Mouse (Mus musculus) spleen, postnatal 10 days (tissue): ENCODE measurements at regions not wholly inside any gene's neighbourhood (a gene's known extent, or its start where the extent isn't known, plus 50 kb on each side); places are given as distances from the start of the nearest gene placed in this dataset.

Experiments used
- DNase-seq, 2 experiments: peaks; one replicate each; pipeline ENCODE4 v3.0.0; 2021 to 2022; ENCODE audit warnings: low spot score in 2 of 2

GRCm38 (mm10) chr1:77256115-77256842, 258.6 kb downstream of the Epha4 start:
- no peak for DNase-seq

- no peak for DNase-seq
Observed at GRCm38 (mm10) chr1:77258730-77259310, 256.1 kb downstream of the Epha4 start.

DNA sequence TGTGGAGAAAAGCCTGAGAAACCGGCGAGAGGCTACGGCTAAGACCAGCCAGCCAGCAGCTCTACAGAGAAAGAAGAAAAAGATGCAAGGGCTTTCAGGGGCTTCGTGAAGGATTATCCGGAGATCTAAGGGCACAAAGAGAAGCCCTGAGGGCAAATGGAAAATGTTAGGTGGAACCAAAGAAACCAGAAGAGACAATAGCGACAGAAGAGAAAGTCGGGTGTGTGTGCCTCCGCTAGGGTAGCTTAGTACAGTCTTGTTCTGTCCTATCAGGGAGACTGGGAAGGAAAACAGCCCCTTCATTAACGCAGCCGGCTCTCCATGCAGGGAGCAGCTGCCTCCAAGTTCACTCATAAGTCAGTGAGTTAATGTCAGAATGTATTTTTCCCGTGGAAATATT, 255.1 kb downstream of the Epha4 start:
- no peak for DNase-seq

DNA sequence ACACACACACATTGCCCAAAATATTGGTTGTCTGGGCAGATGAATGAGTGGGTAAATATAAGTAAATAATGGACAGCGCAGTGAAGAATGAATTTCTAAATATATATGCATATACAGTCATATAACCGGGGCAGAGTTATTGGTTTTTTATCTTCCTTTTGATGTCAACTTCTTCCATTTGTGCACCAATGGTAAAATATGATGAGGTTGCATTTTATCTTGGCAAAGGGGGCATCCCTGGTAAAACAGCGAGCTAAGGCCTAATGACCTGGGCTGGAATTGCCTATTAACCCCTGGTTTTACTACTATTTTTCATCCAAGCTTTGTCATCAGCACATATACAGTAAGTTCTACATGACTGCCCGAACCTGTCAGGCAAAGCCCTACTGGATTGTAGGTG, 253.2 kb downstream of the Epha4 start:
- DNase-seq: no peak

GRCm38 (mm10) chr1:77265677-77266076, 249.2 kb downstream of the Epha4 start:
- DNase-seq: no peak

DNA sequence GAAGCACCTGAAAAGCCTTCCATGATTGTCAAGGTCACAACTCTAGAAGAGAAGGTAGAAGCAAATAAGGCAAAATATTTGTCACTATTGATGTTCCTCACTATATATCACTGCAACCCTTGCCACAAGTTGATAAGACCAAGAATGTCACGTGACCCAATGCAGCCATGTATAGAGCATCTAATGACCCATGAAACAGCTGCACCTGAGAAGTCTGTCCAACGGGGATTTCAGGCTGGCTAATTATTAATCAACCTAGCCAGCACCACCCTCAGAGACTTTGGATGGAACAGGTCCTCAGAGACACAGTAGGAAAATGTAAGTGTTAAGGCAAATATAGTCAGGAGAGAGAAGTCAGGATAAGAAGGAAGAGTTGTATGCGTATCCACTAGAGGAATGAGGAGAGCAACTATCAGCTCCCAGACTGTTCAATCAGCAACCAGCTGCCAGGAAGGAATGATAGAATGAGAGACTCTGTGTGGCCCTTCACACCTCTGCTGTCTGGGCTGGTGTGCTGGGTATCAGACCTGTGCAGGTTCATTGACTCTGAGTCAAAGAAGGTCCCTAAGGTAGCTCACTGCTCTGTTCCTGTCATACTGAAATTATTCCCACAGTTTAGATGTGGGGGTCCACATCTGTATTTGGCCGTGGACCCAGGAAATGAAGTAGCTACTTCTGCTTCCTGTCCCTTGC, 247.4 kb downstream of the Epha4 start:
- no peak for DNase-seq

DNA sequence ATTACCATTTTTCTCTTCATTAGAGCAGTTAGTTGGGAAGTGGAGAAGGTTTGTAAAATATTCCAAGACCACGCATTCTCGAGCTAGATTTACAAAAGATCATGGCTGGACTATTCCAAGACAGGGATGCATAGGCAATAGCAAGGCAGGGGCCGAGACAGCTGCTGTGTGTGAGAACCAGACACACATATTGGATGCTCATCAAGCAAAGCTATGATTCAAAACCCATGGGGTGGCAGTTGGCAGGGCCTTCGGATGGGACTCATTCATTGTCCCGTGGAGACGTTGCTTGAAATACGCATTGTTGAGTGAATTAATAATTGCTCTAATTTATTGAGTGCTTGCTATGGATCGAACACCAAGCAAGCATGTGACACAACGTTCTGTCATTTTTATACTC, 239.6 kb downstream of the Epha4 start:
- DNase-seq: no peak

GRCm38 (mm10) chr1:77279566-77279965, 235.3 kb downstream of the Epha4 start:
- no peak for DNase-seq

DNA sequence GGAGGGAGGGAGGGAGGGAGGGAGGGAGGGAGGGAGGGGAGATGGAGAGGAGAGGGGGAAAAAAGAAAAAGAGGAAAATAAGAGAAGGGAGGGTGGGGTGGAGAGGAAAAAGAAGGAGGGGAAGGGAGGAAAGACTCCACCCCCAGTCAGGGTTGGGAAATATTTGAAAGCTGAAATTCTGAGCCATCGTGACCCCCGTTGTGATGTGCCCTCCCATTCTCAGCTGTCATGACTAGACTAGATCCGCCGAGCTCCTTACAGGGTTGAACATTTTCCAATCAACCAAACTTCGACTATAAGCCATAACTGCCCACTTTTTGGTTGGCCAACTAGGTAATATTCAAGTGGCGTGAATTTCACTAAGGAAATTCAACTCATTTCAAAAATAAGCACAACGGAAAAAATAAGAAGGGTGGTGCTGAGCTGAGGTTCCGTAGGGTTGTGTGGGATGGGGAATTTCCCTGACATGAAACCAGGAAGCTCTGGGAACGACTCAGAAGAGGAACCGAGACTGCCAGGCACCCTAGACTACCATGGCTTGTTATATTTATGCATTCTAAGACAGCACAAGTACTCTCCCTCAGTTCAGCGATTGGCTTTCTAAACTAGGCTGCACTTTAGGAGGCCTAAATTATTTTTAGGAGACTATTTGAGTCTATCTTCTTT, 234.4 kb downstream of the Epha4 start:
- no peak for DNase-seq

DNA sequence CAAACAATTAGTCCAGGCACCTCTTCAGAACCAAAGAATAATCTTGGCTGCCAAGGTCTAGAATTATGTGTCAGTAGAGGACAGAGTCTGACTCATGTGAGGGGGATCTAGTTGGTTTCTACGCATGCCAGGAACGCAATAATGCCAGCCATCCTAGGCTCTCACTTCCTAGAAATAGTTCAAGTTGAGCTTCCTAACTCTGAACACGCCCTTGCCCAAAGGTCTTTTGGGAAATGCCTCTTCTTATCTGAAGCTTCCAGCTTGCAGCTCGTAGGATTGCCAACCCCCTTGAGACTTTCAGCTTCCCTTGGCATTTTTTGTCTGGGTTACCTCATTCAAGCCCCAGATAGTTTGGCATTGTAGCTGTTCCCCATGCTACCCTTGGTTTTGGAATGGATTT, 233.1 kb downstream of the Epha4 start:
- DNase-seq: peak in 1 of 2 experiments; percentile 25

DNA sequence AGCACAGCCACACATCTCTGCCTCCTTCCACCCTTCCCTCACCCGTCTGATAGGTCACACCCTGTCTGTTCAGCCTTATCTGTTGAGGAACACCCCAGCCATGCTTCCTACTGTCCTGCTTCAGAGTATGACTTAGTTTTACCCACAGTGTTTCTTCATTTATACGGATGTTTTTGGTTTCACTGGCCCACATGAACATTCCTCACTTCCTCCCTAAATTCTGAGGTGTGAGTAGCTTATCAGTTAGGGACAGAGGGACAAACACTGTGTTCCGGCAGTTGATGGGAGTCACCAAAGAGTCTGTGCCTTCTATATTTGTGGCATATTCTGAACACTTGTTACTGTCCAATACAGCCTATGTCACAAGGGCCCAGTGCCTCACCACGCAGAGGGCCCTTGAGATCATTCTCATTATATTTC, 216.2 kb downstream of the Epha4 start:
- DNase-seq: peak; percentile 34 to 61

- DNase-seq: no peak
Observed at GRCm38 (mm10) chr1:77300806-77301205, 214.1 kb downstream of the Epha4 start.

- DNase-seq: no peak
Observed at GRCm38 (mm10) chr1:77304770-77305169, 210.1 kb downstream of the Epha4 start.

DNA sequence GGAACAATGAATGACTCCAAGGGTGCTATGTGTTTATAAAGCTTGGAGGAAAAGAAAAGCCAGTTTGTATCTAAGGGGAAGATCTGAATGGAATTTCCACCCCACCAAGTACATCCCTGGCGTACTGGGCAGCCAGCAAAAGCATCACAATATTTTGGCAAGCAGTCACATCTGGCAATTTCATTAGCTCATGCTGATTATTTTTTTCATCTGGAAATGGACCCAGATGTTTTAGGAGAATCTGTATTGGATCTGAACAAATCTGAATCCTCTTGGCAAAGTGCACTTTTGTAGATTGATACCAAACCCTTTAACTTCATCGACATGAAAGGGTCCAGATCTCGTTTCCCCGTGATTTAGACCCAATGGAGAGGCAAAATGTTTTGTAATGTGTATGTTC, 207.1 kb downstream of the Epha4 start:
- DNase-seq: no peak

GRCm38 (mm10) chr1:77313119-77313518, 201.8 kb downstream of the Epha4 start:
- no peak for DNase-seq

DNA sequence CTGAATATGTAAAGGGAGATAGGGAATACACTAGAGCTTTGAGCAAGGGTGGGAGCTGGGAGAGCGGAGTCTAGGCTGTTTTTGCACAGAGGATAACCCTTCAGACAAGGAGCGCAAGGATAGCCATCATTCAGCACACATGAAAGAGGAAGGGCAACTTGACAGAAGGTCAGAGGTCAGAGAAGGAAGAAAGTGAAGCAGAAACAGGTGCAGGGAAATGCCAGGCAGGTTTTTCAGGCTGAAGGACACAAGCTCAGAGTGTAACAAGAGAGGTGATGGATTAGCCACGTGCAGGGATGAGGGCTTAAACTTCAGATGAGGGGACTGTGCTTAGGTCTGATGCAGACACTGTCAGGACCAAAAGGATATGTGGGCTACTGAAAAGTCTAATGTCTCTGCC, 199.5 kb downstream of the Epha4 start:
- DNase-seq: no peak

GRCm38 (mm10) chr1:77316198-77316597, 198.7 kb downstream of the Epha4 start:
- DNase-seq: no peak
